Mouse (Mus musculus): ENCODE results near the gene Plbd1. TPM values are rescaled to one million over a fixed set of nuclear protein-coding genes. Genes with fewer than 3 reads are reported as not detected.

Plbd1 gene
- total RNA-seq, 2 experiments from 2014 or later, result 0.27 TPM; not detected in 1

- no peak for DNase-seq (ENCODE audit: extremely low spot score in 1 of 2, low spot score in 1 of 2)
Observed at GRCm38 (mm10) chr6:136653331-136653730, 8.4 kb downstream of the Plbd1 start.

GRCm38 (mm10) chr6:136650664-136651063, 11.1 kb downstream of the Plbd1 start:
- no peak for DNase-seq (ENCODE audit: extremely low spot score in 1 of 2, low spot score in 1 of 2)

GRCm38 (mm10) chr6:136647455-136647861, 14.3 kb downstream of the Plbd1 start:
- no peak for DNase-seq (ENCODE audit: extremely low spot score in 1 of 2, low spot score in 1 of 2)

- DNase-seq (ENCODE audit: extremely low spot score in 1 of 2, low spot score in 1 of 2), result no peak
Observed at GRCm38 (mm10) chr6:136646207-136646606, 15.5 kb downstream of the Plbd1 start.

- no peak for DNase-seq (ENCODE audit: extremely low spot score in 1 of 2, low spot score in 1 of 2)
Observed at GRCm38 (mm10) chr6:136645754-136646153, 16.0 kb downstream of the Plbd1 start.

- DNase-seq (ENCODE audit: extremely low spot score in 1 of 2, low spot score in 1 of 2), result no peak
Observed at GRCm38 (mm10) chr6:136644171-136644570, 17.6 kb downstream of the Plbd1 start.

GRCm38 (mm10) chr6:136634982-136635381, 26.7 kb downstream of the Plbd1 start:
- no peak for DNase-seq (ENCODE audit: extremely low spot score in 1 of 2, low spot score in 1 of 2)

- no peak for DNase-seq (ENCODE audit: extremely low spot score in 1 of 2, low spot score in 1 of 2)
Observed at GRCm38 (mm10) chr6:136633719-136634118, 28.0 kb downstream of the Plbd1 start.

GRCm38 (mm10) chr6:136633154-136633553, 28.6 kb downstream of the Plbd1 start:
- no peak for DNase-seq (ENCODE audit: extremely low spot score in 1 of 2, low spot score in 1 of 2)

GRCm38 (mm10) chr6:136631945-136632534, 29.7 kb downstream of the Plbd1 start:
- DNase-seq (ENCODE audit: extremely low spot score in 1 of 2, low spot score in 1 of 2), result no peak

- no peak for DNase-seq (ENCODE audit: extremely low spot score in 1 of 2, low spot score in 1 of 2)
Observed at GRCm38 (mm10) chr6:136631519-136631918, 30.2 kb downstream of the Plbd1 start.

GRCm38 (mm10) chr6:136629639-136630038, 32.1 kb downstream of the Plbd1 start:
- no peak for DNase-seq (ENCODE audit: extremely low spot score in 1 of 2, low spot score in 1 of 2)

GRCm38 (mm10) chr6:136625421-136625820, 36.3 kb downstream of the Plbd1 start:
- DNase-seq (ENCODE audit: extremely low spot score in 1 of 2, low spot score in 1 of 2), result no peak

- DNase-seq (ENCODE audit: extremely low spot score in 1 of 2, low spot score in 1 of 2), result peak; percentile 65 to 95
Observed at GRCm38 (mm10) chr6:136620361-136621139, 41.2 kb downstream of the Plbd1 start.

- DNase-seq (ENCODE audit: extremely low spot score in 1 of 2, low spot score in 1 of 2), result no peak
Observed at GRCm38 (mm10) chr6:136614156-136614555, 47.6 kb downstream of the Plbd1 start.

GRCm38 (mm10) chr6:136612312-136612711, 49.4 kb downstream of the Plbd1 start:
- DNase-seq (ENCODE audit: extremely low spot score in 1 of 2, low spot score in 1 of 2), result no peak

GRCm38 (mm10) chr6:136611351-136612215, 50.1 kb downstream of the Plbd1 start:
- no peak for DNase-seq (ENCODE audit: extremely low spot score in 1 of 2, low spot score in 1 of 2)

GRCm38 (mm10) chr6:136602601-136603000, 59.1 kb downstream of the Plbd1 start:
- no peak for DNase-seq (ENCODE audit: extremely low spot score in 1 of 2, low spot score in 1 of 2)

GRCm38 (mm10) chr6:136594541-136594940, 67.2 kb downstream of the Plbd1 start:
- DNase-seq (ENCODE audit: extremely low spot score in 1 of 2, low spot score in 1 of 2), result no peak

GRCm38 (mm10) chr6:136590739-136591138, 71.0 kb downstream of the Plbd1 start:
- no peak for DNase-seq (ENCODE audit: extremely low spot score in 1 of 2, low spot score in 1 of 2)

- DNase-seq (ENCODE audit: extremely low spot score in 1 of 2, low spot score in 1 of 2), result no peak
Observed at GRCm38 (mm10) chr6:136566002-136566401, 95.7 kb downstream of the Plbd1 start.
